Mouse (Mus musculus) heart, embryonic 13.5 days (tissue): Measurements from ENCODE around the gene Mta3. TPM values are rescaled to one million over a fixed set of nuclear protein-coding genes. Genes with fewer than 3 reads are reported as not detected.

Experiments used
- ATAC-seq: fragments of 200-750 bp; cut with Nextera tagmentation; 2 replicates; pipeline ENCODE4 v1.8.0; 2017; ENCODE audit warnings: moderate TSS enrichment; ENCODE audit not compliant: insufficient number of reproducible peaks, low FRiP score, low TSS enrichment; ENCODE audit errors: extremely low read depth
- H3K27ac ChIP-seq: fragments of 300-500 bp; sonication (generic); replicated peaks from 2 replicates; pipeline ENCODE4 v1.5.1; 2015; ENCODE audit warnings: moderate library complexity, mild to moderate bottlenecking, inconsistent platforms
- H3K27me3 ChIP-seq: fragments of 300-500 bp; sonication (generic); replicated peaks from 2 replicates; pipeline ENCODE4 v1.6.1; 2015; ENCODE audit warnings: mild to moderate bottlenecking, inconsistent platforms
- H3K36me3 ChIP-seq: fragments of 300-500 bp; sonication (generic); 2 replicates; pipeline ENCODE4 v1.6.1; 2015; ENCODE audit warnings: mild to moderate bottlenecking, inconsistent platforms
- H3K4me1 ChIP-seq: fragments of 300-500 bp; sonication (generic); 2 replicates; pipeline ENCODE4 v1.6.1; 2015; ENCODE audit warnings: inconsistent platforms
- H3K4me2 ChIP-seq: fragments of 300-500 bp; sonication (generic); 2 replicates; pipeline ENCODE4 v1.6.1; 2015; ENCODE audit warnings: inconsistent platforms, mild to moderate bottlenecking, moderate library complexity
- H3K4me3 ChIP-seq: fragments of 300-500 bp; sonication (generic); 2 replicates; pipeline ENCODE4 v1.5.1; 2015; ENCODE audit warnings: moderate library complexity, mild to moderate bottlenecking, inconsistent platforms
- H3K9ac ChIP-seq: fragments of 300-500 bp; sonication (generic); 2 replicates; pipeline ENCODE4 v1.6.1; 2015; ENCODE audit warnings: inconsistent platforms, mild to moderate bottlenecking, moderate library complexity
- H3K9me3 ChIP-seq: fragments of 300-500 bp; sonication (generic); 2 replicates; pipeline ENCODE4 v1.6.1; 2016; ENCODE audit warnings: inconsistent platforms
- WGBS: fragments of 180-500 bp; shearing (Covaris S2); methylation state at CpG from one replicate; pipeline ENCODE4 v1.1.7; 2015; ENCODE audit warnings: mixed read lengths; 5-methylcytosine and 5-hydroxymethylcytosine counted together
- polyA plus RNA-seq: library from polyadenylated mRNA; unstranded; fragments of >200 nt; fragmentation: Nextera tagmentation; extraction: Ambion mirVana; gene quantifications from 2 replicates; pipeline ENCODE4 v1.2.1, GENCODE M21; 2015

Mta3 gene
- polyA plus RNA-seq, 1 experiment from 2014 or later, result 34.9 TPM

- Histone ChIP-seq H3K9ac (no peak overlapping the region), H3K4me1 (peaks cover 6% of the 10 kb centered on the region), H3K27ac (no peak overlapping the region), H3K27me3 (0 out of 2 replicates have a peak, but pooled peaks cover 8% of the 10 kb centered on the region), H3K4me3 (no peak overlapping the region), H3K36me3 (no peaks in the 10 kb centered on the region), H3K9me3 (no peaks in the 10 kb centered on the region), H3K4me2 (no peak overlapping the region)
- ATAC-seq, result no peak
- WGBS, result 68% methylated on average over 7 of the region's 7 CpGs
These were observed 159.4 kb downstream of the Mta3 start for GRCm38 (mm10) chr17:83865366-83865765.

- Histone ChIP-seq H3K36me3 (no peaks in the 10 kb centered on the region), H3K9ac (no peak overlapping the region), H3K27ac (no peak overlapping the region), H3K9me3 (no peaks in the 10 kb centered on the region), H3K4me2 (no peak overlapping the region), H3K4me1 (peaks cover 6% of the 10 kb centered on the region), H3K27me3 (0 out of 2 replicates have a peak, but pooled peaks cover 8% of the 10 kb centered on the region), H3K4me3 (no peak overlapping the region)
- ATAC-seq, result no peak
- 13% methylated on average over 10 of the region's 10 CpGs for WGBS
These were observed 160.6 kb downstream of the Mta3 start for GRCm38 (mm10) chr17:83866582-83866981.

GRCm38 (mm10) chr17:83870385-83870784 is 164.4 kb downstream of the Mta3 start:
- Histone ChIP-seq H3K9ac (no peak overlapping the region), H3K4me2 (no peak overlapping the region), H3K27ac (no peak overlapping the region), H3K36me3 (no peaks in the 10 kb centered on the region), H3K4me1 (peaks cover 5% of the 10 kb centered on the region), H3K9me3 (no peaks in the 10 kb centered on the region), H3K4me3 (no peak overlapping the region), H3K27me3 (no peaks in the 10 kb centered on the region)
- WGBS, result 83% methylated on average over 4 of the region's 4 CpGs
- ATAC-seq, result no peak

Other genes starting within 250 kb of the Mta3 start
- 181 and 206 TPM in 2 replicates for gene Cox7a2l, start 188.8 kb upstream of the Mta3 start, polyA plus RNA-seq
- not detected in 2 replicates for gene Kcng3, start 74.3 kb upstream of the Mta3 start, polyA plus RNA-seq
- gene Haao, start 141.8 kb downstream of the Mta3 start, polyA plus RNA-seq, result 0.19 and 1.3 TPM in 2 replicates